Mouse (Mus musculus): ENCODE results near the gene Mien1. TPM values are rescaled to one million over a fixed set of nuclear protein-coding genes. Genes with fewer than 3 reads are reported as not detected.

The Mien1 gene
- polyA plus RNA-seq, 1 experiment from 2014 or later, result 65.3 TPM

- no peak overlapping the region for H3K4me2 ChIP-seq
- WGBS, result 92% methylated on average over 7 of the region's 7 CpGs
- H3K4me1 ChIP-seq (ENCODE audit: insufficient read depth), result peaks cover 26% of the 10 kb centered on the region
- TF ChIP-seq CTCF (IDR thresholded peaks at IDR 0.05; ENCODE audit: low read depth), result no peak
- no peak overlapping the region for H3K9ac ChIP-seq
- H3K9me3 ChIP-seq (ENCODE audit: low read depth, low read length), result no peaks in the 10 kb centered on the region
- H3K36me3 ChIP-seq (ENCODE audit: insufficient read depth), result no peaks in the 10 kb centered on the region
- no peaks in the 10 kb centered on the region for H3K27me3 ChIP-seq (ENCODE audit: insufficient read depth, low read length)
- no peak for DNase-seq
- ATAC-seq (ENCODE audit: insufficient read depth), result no peak
- no peak overlapping the region for H3K27ac ChIP-seq (ENCODE audit: low read depth)
- H3K4me3 ChIP-seq (ENCODE audit: low read depth, low read length), result no peak overlapping the region
These were observed 40.8 kb downstream of the Mien1 start for GRCm38 (mm10) chr11:98397946-98398345.

DNA sequence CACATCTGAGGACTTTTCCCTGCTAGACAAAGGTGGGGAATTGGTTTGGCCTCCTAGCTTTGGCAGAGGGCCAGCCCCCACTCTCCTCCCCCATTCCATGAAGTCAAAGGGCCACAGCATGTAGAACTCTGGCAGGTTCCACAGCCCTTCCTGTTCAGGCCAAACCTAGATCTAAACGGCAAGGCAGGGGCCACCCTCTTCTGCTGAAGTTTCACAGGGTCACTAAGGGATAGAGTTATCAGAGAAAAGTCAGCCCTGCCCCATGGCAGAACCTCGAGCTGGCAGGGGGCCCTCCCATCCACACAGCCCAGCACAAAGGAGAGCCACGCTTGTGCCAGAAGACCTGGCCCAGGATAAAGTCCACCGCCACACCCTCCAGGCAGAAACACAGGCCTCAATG lies 43.8 kb downstream of the Mien1 start:
- 46% methylated on average over 4 of the region's 4 CpGs for WGBS
- Histone ChIP-seq H3K27me3 (ENCODE audit: insufficient read depth, low read length) (peaks cover 6% of the 10 kb centered on the region; the same call in 1 of the 2 replicates), H3K36me3 (ENCODE audit: insufficient read depth) (no peaks in the 10 kb centered on the region), H3K9me3 (ENCODE audit: low read depth, low read length) (no peaks in the 10 kb centered on the region), H3K9ac (peak overlapping the region; percentile 20; the same call in 1 of the 2 replicates), H3K27ac (ENCODE audit: low read depth) (peak overlapping the region; percentile 83), H3K4me1 (ENCODE audit: insufficient read depth) (peaks cover 24% of the 10 kb centered on the region), H3K4me3 (ENCODE audit: low read depth, low read length) (no peak overlapping the region), H3K4me2 (no peak overlapping the region)
- TF ChIP-seq CTCF (IDR thresholded peaks at IDR 0.05; ENCODE audit: low read depth), result no peak
- DNase-seq (no peak), ATAC-seq (ENCODE audit: insufficient read depth) (no peak)

- no peak for ATAC-seq (ENCODE audit: insufficient read depth)
- Histone ChIP-seq H3K27me3 (ENCODE audit: insufficient read depth, low read length) (peaks cover 8% of the 10 kb centered on the region; the same call in 1 of the 2 replicates), H3K4me2 (no peak overlapping the region), H3K36me3 (ENCODE audit: insufficient read depth) (no peaks in the 10 kb centered on the region), H3K9me3 (ENCODE audit: low read depth, low read length) (no peaks in the 10 kb centered on the region), H3K27ac (ENCODE audit: low read depth) (peak overlapping the region; percentile 62; the same call in 1 of the 2 replicates), H3K4me3 (ENCODE audit: low read depth, low read length) (no peak overlapping the region), H3K9ac (no peak overlapping the region), H3K4me1 (ENCODE audit: insufficient read depth) (peaks cover 24% of the 10 kb centered on the region)
- no peak for TF ChIP-seq CTCF (IDR thresholded peaks at IDR 0.05; ENCODE audit: low read depth)
- DNase-seq, result no peak
- 15% methylated on average over 6 of the region's 6 CpGs for WGBS
These were observed 44.5 kb downstream of the Mien1 start for GRCm38 (mm10) chr11:98394301-98394700.

DNA sequence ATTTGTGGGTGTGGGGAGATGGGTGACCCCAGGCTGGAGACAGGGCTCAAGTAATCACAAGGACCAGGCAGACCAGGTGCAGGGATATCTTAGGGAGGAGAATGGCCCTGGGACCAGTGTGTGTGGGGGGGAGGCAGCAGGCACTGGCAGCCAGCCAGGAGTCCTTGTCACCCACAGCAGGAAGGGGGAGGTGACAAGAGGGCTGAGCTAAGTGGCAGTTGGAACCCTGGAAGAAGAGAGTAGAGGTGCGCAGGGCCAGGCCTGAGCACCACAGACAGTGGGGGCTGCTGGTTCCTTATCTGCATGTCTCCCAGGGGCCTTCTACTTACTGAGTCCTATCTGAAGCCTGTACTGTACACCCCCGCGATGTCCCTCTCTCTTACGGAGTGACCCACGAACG lies 45.5 kb downstream of the Mien1 start:
- DNase-seq (peak; percentile 73), ATAC-seq (ENCODE audit: insufficient read depth) (peak; percentile 43; the same call in 1 of the 2 replicates)
- H3K4me2 ChIP-seq, result peak overlapping the region; percentile 23; the same call in 1 of the 2 replicates
- H3K4me1 ChIP-seq (ENCODE audit: insufficient read depth), result peaks cover 24% of the 10 kb centered on the region
- 43% methylated on average over 6 of the region's 6 CpGs for WGBS
- no peak overlapping the region for H3K9ac ChIP-seq
- H3K36me3 ChIP-seq (ENCODE audit: insufficient read depth), result no peaks in the 10 kb centered on the region
- no peaks in the 10 kb centered on the region for H3K9me3 ChIP-seq (ENCODE audit: low read depth, low read length)
- no peak for TF ChIP-seq CTCF (IDR thresholded peaks at IDR 0.05; ENCODE audit: low read depth)
- peak overlapping the region; percentile 69 for H3K27ac ChIP-seq (ENCODE audit: low read depth)
- H3K27me3 ChIP-seq (ENCODE audit: insufficient read depth, low read length), result peaks cover 8% of the 10 kb centered on the region; the same call in 1 of the 2 replicates
- H3K4me3 ChIP-seq (ENCODE audit: low read depth, low read length), result no peak overlapping the region

- peak overlapping the region; percentile 8; the same call in 1 of the 2 replicates for H3K9ac ChIP-seq
These were observed 46.1 kb downstream of the Mien1 start for GRCm38 (mm10) chr11:98392645-98393044.

GRCm38 (mm10) chr11:98392034-98392433 lies 46.8 kb downstream of the Mien1 start:
- Histone ChIP-seq H3K4me2 (no peak overlapping the region), H3K9ac (no peak overlapping the region; the same call in 1 of the 2 replicates), H3K9me3 (ENCODE audit: low read depth, low read length) (no peaks in the 10 kb centered on the region), H3K36me3 (ENCODE audit: insufficient read depth) (no peaks in the 10 kb centered on the region), H3K4me1 (ENCODE audit: insufficient read depth) (peaks cover 24% of the 10 kb centered on the region), H3K27me3 (ENCODE audit: insufficient read depth, low read length) (peaks cover 20% of the 10 kb centered on the region), H3K27ac (ENCODE audit: low read depth) (peak overlapping the region; percentile 69), H3K4me3 (ENCODE audit: low read depth, low read length) (no peak overlapping the region)
- no peak for TF ChIP-seq CTCF (IDR thresholded peaks at IDR 0.05; ENCODE audit: low read depth)
- DNase-seq (peak; percentile 51), ATAC-seq (ENCODE audit: insufficient read depth) (peak; percentile 32; the same call in 1 of the 2 replicates)
- 16% methylated on average over 7 of the region's 8 CpGs for WGBS

More at GRCm38 (mm10) chr11:98392645-98393044, 46.1 kb downstream of the Mien1 start:
- ATAC-seq (ENCODE audit: insufficient read depth) (no peak), DNase-seq (no peak)
- Histone ChIP-seq H3K9me3 (ENCODE audit: low read depth, low read length) (no peaks in the 10 kb centered on the region), H3K27me3 (ENCODE audit: insufficient read depth, low read length) (peaks cover 14% of the 10 kb centered on the region), H3K27ac (ENCODE audit: low read depth) (peak overlapping the region; percentile 69), H3K4me3 (ENCODE audit: low read depth, low read length) (no peak overlapping the region), H3K4me2 (0 out of 2 replicates have a peak overlapping the region, but pooled peaks have one; percentile 23), H3K36me3 (ENCODE audit: insufficient read depth) (no peaks in the 10 kb centered on the region), H3K4me1 (ENCODE audit: insufficient read depth) (peaks cover 24% of the 10 kb centered on the region)
- 40% methylated on average over 4 of the region's 4 CpGs for WGBS
- no peak for TF ChIP-seq CTCF (IDR thresholded peaks at IDR 0.05; ENCODE audit: low read depth)

DNA sequence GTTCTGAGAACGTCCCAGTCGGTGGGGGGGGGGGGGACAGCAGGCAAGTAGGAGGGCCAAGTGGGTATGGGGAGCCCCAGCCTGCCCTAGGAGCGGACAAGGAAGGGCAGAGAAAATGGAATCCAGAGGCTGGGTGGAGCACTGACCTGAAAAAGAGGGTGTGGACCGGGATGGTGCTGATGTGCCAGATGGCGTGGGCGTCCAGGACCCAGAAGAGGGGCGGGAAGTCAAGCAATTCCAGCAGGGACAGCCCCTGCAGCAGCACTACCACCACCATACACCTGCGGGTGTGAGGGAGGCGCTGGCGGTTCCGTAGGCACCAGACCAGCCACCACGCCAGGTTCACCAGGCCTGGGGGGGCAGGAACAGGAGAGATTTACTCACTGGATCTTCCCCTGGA lies 48.6 kb downstream of the Mien1 start:
- Histone ChIP-seq H3K36me3 (ENCODE audit: insufficient read depth) (no peaks in the 10 kb centered on the region), H3K27me3 (ENCODE audit: insufficient read depth, low read length) (peaks cover 39% of the 10 kb centered on the region), H3K9me3 (ENCODE audit: low read depth, low read length) (no peaks in the 10 kb centered on the region), H3K9ac (no peak overlapping the region), H3K4me3 (ENCODE audit: low read depth, low read length) (no peak overlapping the region), H3K4me2 (no peak overlapping the region), H3K27ac (ENCODE audit: low read depth) (no peak overlapping the region), H3K4me1 (ENCODE audit: insufficient read depth) (peaks cover 23% of the 10 kb centered on the region)
- no peak for DNase-seq
- no peak for TF ChIP-seq CTCF (IDR thresholded peaks at IDR 0.05; ENCODE audit: low read depth)
- WGBS, result 66% methylated on average over 12 of the region's 12 CpGs
- ATAC-seq (ENCODE audit: insufficient read depth), result no peak
